Mouse (Mus musculus): Measurements from ENCODE around the gene Pcif1. TPM values are rescaled to one million over a fixed set of nuclear protein-coding genes. Genes with fewer than 3 reads are reported as not detected.

Pcif1 gene
- polyA plus RNA-seq, 1 experiment = 18.3 TPM

DNA sequence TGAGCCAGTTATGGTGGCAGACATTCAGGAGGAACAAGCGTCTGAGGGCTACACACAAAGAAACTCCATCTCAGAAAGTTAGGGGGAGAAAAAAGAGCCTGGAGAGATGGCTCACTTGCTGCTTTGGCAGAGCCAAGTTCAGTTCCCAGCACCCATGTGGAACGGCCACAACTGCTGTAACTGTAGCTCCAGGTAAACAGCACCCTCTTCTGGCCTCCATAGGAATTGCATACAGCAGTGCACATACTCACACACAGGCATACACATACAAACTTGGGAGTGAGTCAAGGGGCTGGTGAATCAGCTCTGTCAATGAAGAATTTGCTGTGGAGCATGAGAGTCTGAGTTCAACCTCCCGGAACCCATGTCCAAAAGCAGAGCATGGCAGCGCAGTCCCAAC, 27.0 kb downstream of the Pcif1 start:
- no peak overlapping the region for H3K27ac ChIP-seq (ENCODE audit: insufficient read depth, low read length)
- H3K4me1 ChIP-seq (ENCODE audit: control insufficient read depth, insufficient read depth, low read length) = no peaks in the 10 kb centered on the region
- H3K4me3 ChIP-seq (ENCODE audit: insufficient read depth, low read length) = no peak overlapping the region
- TF ChIP-seq CTCF (IDR thresholded peaks at IDR 0.05; ENCODE audit: borderline replicate concordance, insufficient read depth, low read length) (no peak), POLR2A (IDR thresholded peaks at IDR 0.05; ENCODE audit: low read depth, low read length) (no peak)

DNA sequence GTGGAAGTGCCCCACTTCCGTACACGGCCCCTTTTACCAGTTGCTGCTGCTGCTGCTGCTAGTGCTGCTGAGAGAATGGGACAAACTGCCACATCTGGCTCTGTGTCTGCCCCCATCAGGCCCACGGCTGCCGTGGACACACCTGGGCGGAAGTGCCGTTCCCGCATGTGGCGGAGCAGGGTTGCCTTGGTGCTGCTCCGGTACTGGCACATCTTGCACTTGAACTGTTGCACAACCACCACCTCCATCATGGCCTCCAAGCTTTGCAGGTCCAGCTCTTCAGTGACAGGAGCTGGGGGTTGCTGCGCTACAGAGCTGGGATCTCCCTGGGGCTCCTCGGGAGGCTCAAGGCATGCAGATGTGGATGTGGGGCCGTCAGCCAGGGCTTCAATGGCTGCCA, 28.4 kb downstream of the Pcif1 start:
- Histone ChIP-seq H3K4me1 (ENCODE audit: control insufficient read depth, insufficient read depth, low read length) (no peaks in the 10 kb centered on the region), H3K27ac (ENCODE audit: insufficient read depth, low read length) (no peak overlapping the region), H3K4me3 (ENCODE audit: insufficient read depth, low read length) (no peak overlapping the region)
- TF ChIP-seq POLR2A (IDR thresholded peaks at IDR 0.05; ENCODE audit: low read depth, low read length) (no peak), CTCF (IDR thresholded peaks at IDR 0.05; ENCODE audit: borderline replicate concordance, insufficient read depth, low read length) (no peak)

DNA sequence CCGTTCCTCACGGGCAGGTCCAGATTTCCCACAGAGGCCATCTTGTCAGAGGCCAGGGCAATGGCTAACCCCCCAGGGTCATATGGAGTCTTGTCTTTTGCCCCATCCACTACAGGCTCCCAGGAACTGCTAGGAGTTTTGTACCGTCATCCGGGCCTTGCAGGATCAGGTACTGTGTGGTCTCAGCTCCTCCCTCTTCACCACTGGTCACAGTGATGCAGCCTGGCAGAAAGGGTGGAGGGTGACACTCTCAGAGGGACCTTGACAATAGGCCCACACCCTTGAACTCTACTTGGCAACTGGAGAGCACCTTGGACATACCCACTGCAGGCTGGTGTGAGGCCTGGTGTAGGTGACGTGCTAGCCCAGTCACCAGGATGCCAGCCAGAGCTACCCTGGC, 28.9 kb downstream of the Pcif1 start:
- Histone ChIP-seq H3K4me3 (ENCODE audit: insufficient read depth, low read length) (no peak overlapping the region), H3K4me1 (ENCODE audit: control insufficient read depth, insufficient read depth, low read length) (no peaks in the 10 kb centered on the region), H3K27ac (ENCODE audit: insufficient read depth, low read length) (no peak overlapping the region)
- no peak for TF ChIP-seq CTCF (IDR thresholded peaks at IDR 0.05; ENCODE audit: borderline replicate concordance, insufficient read depth, low read length)
- no peak for TF ChIP-seq POLR2A (IDR thresholded peaks at IDR 0.05; ENCODE audit: low read depth, low read length)

- TF ChIP-seq POLR2A (IDR thresholded peaks at IDR 0.05; ENCODE audit: low read depth, low read length) (no peak), CTCF (IDR thresholded peaks at IDR 0.05; ENCODE audit: borderline replicate concordance, insufficient read depth, low read length) (no peak)
- H3K27ac ChIP-seq (ENCODE audit: insufficient read depth, low read length) = no peak overlapping the region
- H3K4me3 ChIP-seq (ENCODE audit: insufficient read depth, low read length) = no peak overlapping the region
- no peaks in the 10 kb centered on the region for H3K4me1 ChIP-seq (ENCODE audit: control insufficient read depth, insufficient read depth, low read length)
These were observed 30.0 kb downstream of the Pcif1 start for GRCm38 (mm10) chr2:164909100-164909499.

GRCm38 (mm10) chr2:164909542-164909941, 30.4 kb downstream of the Pcif1 start:
- H3K4me3 ChIP-seq (ENCODE audit: insufficient read depth, low read length) = peak overlapping the region; percentile 88
- TF ChIP-seq POLR2A (IDR thresholded peaks at IDR 0.05; ENCODE audit: low read depth, low read length) (no peak), CTCF (IDR thresholded peaks at IDR 0.05; ENCODE audit: borderline replicate concordance, insufficient read depth, low read length) (peak; percentile 58; the same call in 1 of the 2 replicates)

GRCm38 (mm10) chr2:164910360-164911061, 31.4 kb downstream of the Pcif1 start:
- H3K4me1 ChIP-seq (ENCODE audit: control insufficient read depth, insufficient read depth, low read length) = no peaks in the 10 kb centered on the region
- peak overlapping the region; percentile 88 for H3K4me3 ChIP-seq (ENCODE audit: insufficient read depth, low read length)
- H3K27ac ChIP-seq (ENCODE audit: insufficient read depth, low read length) = peak overlapping the region; percentile 49
- TF ChIP-seq CTCF (IDR thresholded peaks at IDR 0.05; ENCODE audit: borderline replicate concordance, insufficient read depth, low read length) (no peak), POLR2A (IDR thresholded peaks at IDR 0.05; ENCODE audit: low read depth, low read length) (no peak)

More at GRCm38 (mm10) chr2:164909542-164909941, 30.4 kb downstream of the Pcif1 start:
- H3K27ac ChIP-seq (ENCODE audit: insufficient read depth, low read length) = no peak overlapping the region
- no peaks in the 10 kb centered on the region for H3K4me1 ChIP-seq (ENCODE audit: control insufficient read depth, insufficient read depth, low read length)

DNA sequence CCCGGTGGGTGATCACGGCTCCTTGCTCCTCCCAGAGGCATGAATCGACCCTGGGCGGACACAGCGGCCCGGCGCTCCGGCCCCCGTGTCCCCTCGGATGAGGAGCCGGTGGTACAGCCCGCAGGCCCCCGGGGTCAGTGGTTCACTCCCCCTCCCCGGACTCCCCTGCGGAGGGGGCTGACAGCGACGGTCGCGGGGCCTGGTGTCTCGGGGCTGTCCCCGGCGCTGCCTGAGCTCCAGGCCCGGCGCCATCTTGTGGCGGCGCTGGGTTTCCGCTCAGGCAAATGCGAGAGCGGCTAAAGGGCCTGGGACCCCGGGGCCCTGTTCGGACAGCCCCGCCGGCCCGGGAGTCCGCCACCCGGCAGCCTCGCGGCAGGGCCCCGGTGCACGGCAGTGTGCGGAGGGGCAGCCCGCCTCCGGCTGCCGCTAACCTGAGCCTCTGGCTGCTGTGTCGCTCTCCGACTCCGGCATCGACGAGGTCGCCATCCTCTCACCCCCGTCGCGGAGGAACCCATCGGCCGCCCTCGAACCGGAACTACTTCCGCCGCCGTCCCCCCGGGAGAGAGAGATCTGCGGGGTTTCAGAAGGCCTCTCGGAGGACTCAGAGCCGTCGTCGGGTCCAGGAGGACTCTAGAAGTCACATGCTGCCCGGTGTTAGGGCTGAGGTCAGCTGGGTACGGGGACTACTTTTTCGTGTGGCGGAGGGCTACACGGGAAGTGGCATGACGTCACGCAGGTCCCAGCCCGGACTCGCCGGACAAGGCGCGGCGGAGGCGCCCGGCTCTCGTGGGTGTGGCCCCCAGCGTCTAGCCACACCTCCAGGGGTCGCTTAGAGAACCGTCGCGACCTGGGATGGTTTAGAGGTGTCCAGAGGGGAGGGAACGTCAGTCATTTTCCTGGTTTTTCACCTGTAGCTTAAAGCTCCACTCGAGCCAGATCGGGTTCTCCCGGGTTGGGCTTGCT, 32.3 kb downstream of the Pcif1 start, which contains the start of gene Zfp335:
Zfp335 (minus strand) TSS at position 672 of the 963 bp plus-strand sequence.
- Histone ChIP-seq H3K4me3 (ENCODE audit: insufficient read depth, low read length) (peak within 1 kb of the TSS; percentile 88), H3K27ac (ENCODE audit: insufficient read depth, low read length) (peak within 1 kb of the TSS; percentile 97)

GRCm38 (mm10) chr2:164912151-164912550, 33.0 kb downstream of the Pcif1 start:
- no peak for TF ChIP-seq CTCF (IDR thresholded peaks at IDR 0.05; ENCODE audit: borderline replicate concordance, insufficient read depth, low read length)
- peak overlapping the region; percentile 88 for H3K4me3 ChIP-seq (ENCODE audit: insufficient read depth, low read length)
- peak overlapping the region; percentile 63 for H3K27ac ChIP-seq (ENCODE audit: insufficient read depth, low read length)

More for the DNA sequence above, 32.3 kb downstream of the Pcif1 start, which contains the start of gene Zfp335:
- no peaks in the 10 kb centered on the region for H3K4me1 ChIP-seq (ENCODE audit: control insufficient read depth, insufficient read depth, low read length)
- TF ChIP-seq POLR2A (IDR thresholded peaks at IDR 0.05; ENCODE audit: low read depth, low read length) (peak; percentile 79), CTCF (IDR thresholded peaks at IDR 0.05; ENCODE audit: borderline replicate concordance, insufficient read depth, low read length) (no peak)

DNA sequence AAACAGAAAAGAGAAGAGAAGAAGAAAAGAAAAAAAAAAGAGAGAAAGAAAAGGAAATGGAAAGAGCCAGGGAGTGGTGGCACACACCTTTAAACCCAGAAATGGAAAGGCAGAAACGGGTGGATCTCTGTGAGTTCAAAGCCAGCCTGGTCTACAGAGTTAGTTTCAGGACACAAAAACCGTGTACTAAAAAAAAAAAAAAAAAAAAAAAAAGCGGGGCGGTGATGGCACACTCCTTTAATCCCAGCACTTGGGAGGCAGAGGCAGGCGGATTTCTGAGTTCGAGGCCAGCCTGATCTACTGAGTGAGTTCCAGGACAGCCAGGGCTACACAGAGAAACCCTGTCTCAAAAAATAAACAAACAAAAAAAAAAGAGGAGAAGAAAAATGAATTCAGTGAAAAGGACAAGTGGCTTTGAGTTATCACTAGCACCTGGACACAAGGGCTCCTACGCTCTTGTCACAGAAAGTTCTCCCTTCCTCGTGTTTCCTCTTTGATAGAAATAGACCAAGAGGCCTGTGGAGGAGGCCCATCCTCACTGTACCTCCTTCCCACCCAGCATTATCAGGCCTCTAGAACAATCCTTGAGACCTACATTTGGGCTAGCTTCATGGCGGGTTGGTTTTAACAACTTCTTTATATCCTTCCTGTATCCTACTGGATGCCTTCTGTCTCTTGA, 33.8 kb downstream of the Pcif1 start:
- no peak for TF ChIP-seq POLR2A (IDR thresholded peaks at IDR 0.05; ENCODE audit: low read depth, low read length)
- no peak for TF ChIP-seq CTCF (IDR thresholded peaks at IDR 0.05; ENCODE audit: borderline replicate concordance, insufficient read depth, low read length)
- Histone ChIP-seq H3K4me3 (ENCODE audit: insufficient read depth, low read length) (no peak overlapping the region), H3K4me1 (ENCODE audit: control insufficient read depth, insufficient read depth, low read length) (no peaks in the 10 kb centered on the region), H3K27ac (ENCODE audit: insufficient read depth, low read length) (peak overlapping the region; percentile 63; the same call in 1 of the 2 replicates)

More at GRCm38 (mm10) chr2:164912151-164912550, 33.0 kb downstream of the Pcif1 start:
- H3K4me1 ChIP-seq (ENCODE audit: control insufficient read depth, insufficient read depth, low read length) = no peaks in the 10 kb centered on the region
